Mouse (Mus musculus): ENCODE measurements at regions not wholly inside any gene's neighbourhood (a gene's known extent, or its start where the extent isn't known, plus 50 kb on each side); places are given as distances from the start of the nearest gene placed in this dataset.

GRCm38 (mm10) chr1:16790733-16791309 is 697.7 kb upstream of the 4930444P10Rik start:
- TF ChIP-seq POLR2A (IDR thresholded peaks at IDR 0.05; ENCODE audit: borderline replicate concordance, extremely low read depth, insufficient read depth, insufficient read length, poor library complexity, severe bottlenecking) (no peak), CTCF (IDR thresholded peaks at IDR 0.05; ENCODE audit: borderline replicate concordance, extremely low read depth, insufficient read depth, insufficient read length) (no peak)
- DNase-seq (ENCODE audit: low read depth) = no peak

GRCm38 (mm10) chr1:16779791-16780190 is 686.7 kb upstream of the 4930444P10Rik start:
- TF ChIP-seq CTCF (IDR thresholded peaks at IDR 0.05; ENCODE audit: borderline replicate concordance, extremely low read depth, insufficient read depth, insufficient read length) (no peak), POLR2A (IDR thresholded peaks at IDR 0.05; ENCODE audit: borderline replicate concordance, extremely low read depth, insufficient read depth, insufficient read length, poor library complexity, severe bottlenecking) (no peak)
- no peak for DNase-seq (ENCODE audit: low read depth)

GRCm38 (mm10) chr1:16760951-16761350 is 667.8 kb upstream of the 4930444P10Rik start:
- TF ChIP-seq POLR2A (IDR thresholded peaks at IDR 0.05; ENCODE audit: borderline replicate concordance, extremely low read depth, insufficient read depth, insufficient read length, poor library complexity, severe bottlenecking) = no peak
- TF ChIP-seq CTCF (IDR thresholded peaks at IDR 0.05; ENCODE audit: borderline replicate concordance, extremely low read depth, insufficient read depth, insufficient read length) = no peak
- DNase-seq (ENCODE audit: low read depth) = no peak
